Mouse (Mus musculus) testis, adult 2 months (tissue): Measurements from ENCODE around the gene Tgfbr3.

Experiments
- CTCF ChIP-seq: fragments of 200-500 bp; IDR thresholded peaks from 2 replicates; pipeline ENCODE4 v1.5.1; 2012; ENCODE audit warnings: low read depth, mild to moderate bottlenecking, inconsistent platforms, low read length, moderate library complexity; ENCODE audit not compliant: control insufficient read depth, insufficient read depth, insufficient replicate concordance
- POLR2A ChIP-seq: fragments of 200-500 bp; IDR thresholded peaks from 2 replicates; pipeline ENCODE4 v1.6.1; 2012; ENCODE audit warnings: low read depth, mild to moderate bottlenecking, inconsistent platforms, low read length, moderate library complexity; ENCODE audit not compliant: control insufficient read depth

GRCm38 (mm10) chr5:107269006-107269328 lies 20.5 kb downstream of the Tgfbr3 start:
- no peak for TF ChIP-seq POLR2A
- TF ChIP-seq CTCF, result no peak
